Mouse (Mus musculus): ENCODE measurements at regions not wholly inside any gene's neighbourhood (a gene's known extent, or its start where the extent isn't known, plus 50 kb on each side); places are given as distances from the start of the nearest gene placed in this dataset.

GRCm38 (mm10) chr1:76641181-76641711 is 873.6 kb downstream of the Epha4 start:
- Histone ChIP-seq H3K4me1 (ENCODE audit: control insufficient read depth, insufficient read depth, low read length) (0 out of 2 replicates have a peak, but pooled peaks cover 4% of the 10 kb centered on the region), H3K27ac (ENCODE audit: insufficient read depth, low read depth, low read length) (no peak overlapping the region), H3K4me3 (ENCODE audit: insufficient read depth, low read depth, low read length) (no peak overlapping the region)
- TF ChIP-seq POLR2A (IDR thresholded peaks at IDR 0.05; ENCODE audit: insufficient read depth, low read depth, low read length) = no peak
- TF ChIP-seq CTCF (IDR thresholded peaks at IDR 0.05; ENCODE audit: insufficient read depth, low read depth, low read length) = no peak
- 54% methylated on average over 3 of the region's 3 CpGs for WGBS

- H3K4me3 ChIP-seq (ENCODE audit: insufficient read depth, low read depth, low read length) = no peak overlapping the region
- no peak overlapping the region for H3K27ac ChIP-seq (ENCODE audit: insufficient read depth, low read depth, low read length)
- TF ChIP-seq CTCF (IDR thresholded peaks at IDR 0.05; ENCODE audit: insufficient read depth, low read depth, low read length) (no peak), POLR2A (IDR thresholded peaks at IDR 0.05; ENCODE audit: insufficient read depth, low read depth, low read length) (no peak)
- no peaks in the 10 kb centered on the region for H3K4me1 ChIP-seq (ENCODE audit: control insufficient read depth, insufficient read depth, low read length)
- 51% methylated on average over 6 of the region's 6 CpGs for WGBS
These were observed 872.2 kb downstream of the Epha4 start for GRCm38 (mm10) chr1:76642703-76643102.

- 91% methylated on average over 3 of the region's 3 CpGs for WGBS
- TF ChIP-seq CTCF (IDR thresholded peaks at IDR 0.05; ENCODE audit: insufficient read depth, low read depth, low read length) (no peak), POLR2A (IDR thresholded peaks at IDR 0.05; ENCODE audit: insufficient read depth, low read depth, low read length) (no peak)
- no peak overlapping the region for H3K27ac ChIP-seq (ENCODE audit: insufficient read depth, low read depth, low read length)
- no peaks in the 10 kb centered on the region for H3K4me1 ChIP-seq (ENCODE audit: control insufficient read depth, insufficient read depth, low read length)
- no peak overlapping the region for H3K4me3 ChIP-seq (ENCODE audit: insufficient read depth, low read depth, low read length)
These were observed 870.0 kb downstream of the Epha4 start for GRCm38 (mm10) chr1:76644895-76645294.

GRCm38 (mm10) chr1:76654826-76655225 is 860.1 kb downstream of the Epha4 start:
- TF ChIP-seq POLR2A (IDR thresholded peaks at IDR 0.05; ENCODE audit: insufficient read depth, low read depth, low read length) = no peak
- TF ChIP-seq CTCF (IDR thresholded peaks at IDR 0.05; ENCODE audit: insufficient read depth, low read depth, low read length) = no peak
- Histone ChIP-seq H3K27ac (ENCODE audit: insufficient read depth, low read depth, low read length) (no peak overlapping the region), H3K4me1 (ENCODE audit: control insufficient read depth, insufficient read depth, low read length) (no peaks in the 10 kb centered on the region), H3K4me3 (ENCODE audit: insufficient read depth, low read depth, low read length) (no peak overlapping the region)
- 54% methylated on average over 1 of the region's 1 CpGs for WGBS

DNA sequence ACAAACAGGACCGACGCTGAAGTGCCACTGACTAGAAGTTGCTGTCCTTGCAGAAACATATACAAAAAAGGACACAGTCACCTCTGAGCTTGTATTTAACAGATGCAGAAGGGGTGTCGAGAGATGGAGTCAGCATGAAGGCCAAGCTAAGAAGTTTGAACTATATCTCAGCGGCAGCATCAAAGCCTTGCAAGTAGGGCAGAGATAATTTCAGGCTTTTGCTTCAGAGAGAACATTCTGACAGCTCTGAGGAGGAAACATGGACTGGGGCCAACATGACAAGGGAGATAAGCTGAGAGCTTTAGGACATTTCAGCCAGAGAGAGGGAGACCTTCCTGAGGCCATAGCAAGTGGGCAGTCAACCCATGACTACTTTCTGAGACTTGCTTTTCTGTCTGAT is 856.7 kb downstream of the Epha4 start:
- H3K4me1 ChIP-seq (ENCODE audit: control insufficient read depth, insufficient read depth, low read length) = no peaks in the 10 kb centered on the region
- no peak overlapping the region for H3K4me3 ChIP-seq (ENCODE audit: insufficient read depth, low read depth, low read length)
- WGBS = 62% methylated on average over 4 of the region's 4 CpGs
- no peak overlapping the region for H3K27ac ChIP-seq (ENCODE audit: insufficient read depth, low read depth, low read length)
- TF ChIP-seq POLR2A (IDR thresholded peaks at IDR 0.05; ENCODE audit: insufficient read depth, low read depth, low read length) (no peak), CTCF (IDR thresholded peaks at IDR 0.05; ENCODE audit: insufficient read depth, low read depth, low read length) (no peak)

- WGBS = 91% methylated on average over 3 of the region's 3 CpGs
- H3K27ac ChIP-seq (ENCODE audit: insufficient read depth, low read depth, low read length) = no peak overlapping the region
- TF ChIP-seq POLR2A (IDR thresholded peaks at IDR 0.05; ENCODE audit: insufficient read depth, low read depth, low read length) = no peak
- no peak for TF ChIP-seq CTCF (IDR thresholded peaks at IDR 0.05; ENCODE audit: insufficient read depth, low read depth, low read length)
- H3K4me1 ChIP-seq (ENCODE audit: control insufficient read depth, insufficient read depth, low read length) = no peaks in the 10 kb centered on the region
- H3K4me3 ChIP-seq (ENCODE audit: insufficient read depth, low read depth, low read length) = no peak overlapping the region
These were observed 854.7 kb downstream of the Epha4 start for GRCm38 (mm10) chr1:76660146-76660545.

GRCm38 (mm10) chr1:76664381-76664780 is 850.5 kb downstream of the Epha4 start:
- Histone ChIP-seq H3K4me3 (ENCODE audit: insufficient read depth, low read depth, low read length) (no peak overlapping the region), H3K4me1 (ENCODE audit: control insufficient read depth, insufficient read depth, low read length) (no peaks in the 10 kb centered on the region), H3K27ac (ENCODE audit: insufficient read depth, low read depth, low read length) (no peak overlapping the region)
- TF ChIP-seq POLR2A (IDR thresholded peaks at IDR 0.05; ENCODE audit: insufficient read depth, low read depth, low read length) (no peak), CTCF (IDR thresholded peaks at IDR 0.05; ENCODE audit: insufficient read depth, low read depth, low read length) (no peak)
- 97% methylated on average over 4 of the region's 4 CpGs for WGBS

DNA sequence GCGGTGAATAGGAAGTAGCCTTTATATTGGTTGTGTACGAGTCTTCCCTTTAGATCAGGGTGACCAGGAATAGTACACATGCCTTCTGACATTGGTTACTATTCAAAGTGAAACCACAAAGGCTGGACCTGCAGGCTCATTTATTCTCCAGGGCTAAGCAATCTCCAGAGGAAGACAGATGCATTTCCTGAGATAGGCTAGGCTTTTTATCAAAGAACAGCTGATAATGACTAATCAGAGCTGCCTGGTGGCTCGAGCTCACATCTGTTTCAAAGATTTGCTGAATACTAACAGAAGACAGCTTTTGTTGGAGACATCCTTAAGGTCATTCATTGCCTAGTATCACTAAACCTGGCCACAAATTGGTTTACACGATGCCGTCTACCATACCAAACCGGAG is 838.1 kb downstream of the Epha4 start:
- TF ChIP-seq POLR2A (IDR thresholded peaks at IDR 0.05; ENCODE audit: insufficient read depth, low read depth, low read length) (no peak), CTCF (IDR thresholded peaks at IDR 0.05; ENCODE audit: insufficient read depth, low read depth, low read length) (no peak)
- H3K4me1 ChIP-seq (ENCODE audit: control insufficient read depth, insufficient read depth, low read length) = no peaks in the 10 kb centered on the region
- no peak overlapping the region for H3K27ac ChIP-seq (ENCODE audit: insufficient read depth, low read depth, low read length)
- 80% methylated on average over 6 of the region's 6 CpGs for WGBS
- H3K4me3 ChIP-seq (ENCODE audit: insufficient read depth, low read depth, low read length) = no peak overlapping the region

GRCm38 (mm10) chr1:76705556-76705955 is 809.3 kb downstream of the Epha4 start:
- Histone ChIP-seq H3K27ac (ENCODE audit: insufficient read depth, low read depth, low read length) (no peak overlapping the region), H3K4me1 (ENCODE audit: control insufficient read depth, insufficient read depth, low read length) (no peaks in the 10 kb centered on the region), H3K4me3 (ENCODE audit: insufficient read depth, low read depth, low read length) (no peak overlapping the region)
- no peak for TF ChIP-seq POLR2A (IDR thresholded peaks at IDR 0.05; ENCODE audit: insufficient read depth, low read depth, low read length)
- TF ChIP-seq CTCF (IDR thresholded peaks at IDR 0.05; ENCODE audit: insufficient read depth, low read depth, low read length) = no peak
- WGBS = 44% methylated on average over 2 of the region's 2 CpGs

All from olfactory bulb, adult 2 months (tissue).